Mouse (Mus musculus): ENCODE measurements around the gene Ttll5.
A peak's percentile ranks its signal among the peaks of the same experiment; 100 is the strongest.

Ttll5 gene

DNA sequence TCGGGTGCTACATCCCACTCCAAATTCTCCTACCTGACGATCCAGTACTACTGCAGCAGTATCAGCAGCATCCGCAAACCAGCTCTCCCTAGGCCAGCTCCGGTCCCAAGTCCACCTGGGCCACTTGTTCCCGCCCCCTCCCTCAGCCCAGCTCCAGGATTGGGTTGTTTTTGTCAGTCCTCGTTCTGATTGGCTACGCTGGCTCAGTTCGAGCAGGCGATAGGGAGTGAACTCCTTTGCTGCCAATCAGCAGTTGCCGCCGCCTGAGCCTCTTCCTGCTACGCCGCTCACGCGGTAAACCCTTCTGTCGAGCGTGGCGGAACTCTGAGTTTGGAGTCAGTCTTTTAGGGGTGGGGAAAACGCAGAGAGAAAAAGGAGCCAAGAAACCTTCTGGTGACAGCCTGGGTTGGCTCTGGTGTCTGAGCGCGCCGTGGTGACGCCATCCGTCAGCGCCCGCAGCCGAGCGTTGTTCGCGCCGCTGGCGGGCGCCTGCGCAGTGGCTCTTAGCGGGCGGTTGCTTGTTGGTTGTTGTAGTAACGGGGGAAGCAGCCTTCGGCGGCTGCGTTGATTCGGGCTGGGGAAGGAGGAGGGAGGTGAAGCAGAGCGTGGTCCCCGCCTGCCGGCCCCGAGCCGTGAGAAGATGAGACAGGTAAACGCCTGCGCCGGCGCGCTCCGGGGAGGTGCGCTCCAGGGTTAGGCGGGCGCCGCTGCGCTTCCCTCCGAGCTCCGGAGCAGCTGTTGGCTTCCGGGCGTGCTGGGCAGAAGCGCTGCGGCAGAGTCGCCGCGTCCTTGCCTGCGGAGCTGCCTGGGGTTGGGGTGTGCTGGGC is at the start of gene Ttll5, which contains the start of gene Erg28:
Gene Ttll5, plus strand, starts transcription at position 222 of the 827 bp plus-strand sequence.
Gene Erg28, minus strand, starts transcription at position 113 of the 827 bp plus-strand sequence.
- ATAC-seq (ENCODE audit: low TSS enrichment) = peak; percentile 93

GRCm38 (mm10) chr12:85778962-85779361 is 45.5 kb upstream of the Ttll5 start:
- no peak for ATAC-seq (ENCODE audit: low TSS enrichment)

GRCm38 (mm10) chr12:85779707-85780106 is 44.8 kb upstream of the Ttll5 start:
- no peak for ATAC-seq (ENCODE audit: low TSS enrichment)

DNA sequence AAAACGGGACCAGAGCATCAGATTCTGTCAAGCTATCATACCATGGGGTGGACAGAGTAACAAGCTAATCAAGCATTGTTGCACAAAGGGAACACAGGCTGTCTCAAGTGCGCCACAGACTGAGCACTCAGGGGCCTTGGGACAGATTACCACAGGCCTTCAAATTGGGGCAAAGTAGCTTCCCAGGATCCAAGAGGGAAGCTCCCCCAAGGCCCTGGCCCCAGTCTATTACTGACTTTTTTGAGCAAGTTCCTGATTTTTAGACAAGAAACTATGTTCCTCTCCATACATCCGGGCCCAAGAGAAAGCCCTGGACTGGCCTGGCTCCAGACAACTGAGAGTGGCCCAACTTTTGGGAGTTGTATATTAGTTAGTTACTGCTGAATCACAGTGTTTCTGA is 42.9 kb upstream of the Ttll5 start:
- ATAC-seq (ENCODE audit: low TSS enrichment) = no peak

DNA sequence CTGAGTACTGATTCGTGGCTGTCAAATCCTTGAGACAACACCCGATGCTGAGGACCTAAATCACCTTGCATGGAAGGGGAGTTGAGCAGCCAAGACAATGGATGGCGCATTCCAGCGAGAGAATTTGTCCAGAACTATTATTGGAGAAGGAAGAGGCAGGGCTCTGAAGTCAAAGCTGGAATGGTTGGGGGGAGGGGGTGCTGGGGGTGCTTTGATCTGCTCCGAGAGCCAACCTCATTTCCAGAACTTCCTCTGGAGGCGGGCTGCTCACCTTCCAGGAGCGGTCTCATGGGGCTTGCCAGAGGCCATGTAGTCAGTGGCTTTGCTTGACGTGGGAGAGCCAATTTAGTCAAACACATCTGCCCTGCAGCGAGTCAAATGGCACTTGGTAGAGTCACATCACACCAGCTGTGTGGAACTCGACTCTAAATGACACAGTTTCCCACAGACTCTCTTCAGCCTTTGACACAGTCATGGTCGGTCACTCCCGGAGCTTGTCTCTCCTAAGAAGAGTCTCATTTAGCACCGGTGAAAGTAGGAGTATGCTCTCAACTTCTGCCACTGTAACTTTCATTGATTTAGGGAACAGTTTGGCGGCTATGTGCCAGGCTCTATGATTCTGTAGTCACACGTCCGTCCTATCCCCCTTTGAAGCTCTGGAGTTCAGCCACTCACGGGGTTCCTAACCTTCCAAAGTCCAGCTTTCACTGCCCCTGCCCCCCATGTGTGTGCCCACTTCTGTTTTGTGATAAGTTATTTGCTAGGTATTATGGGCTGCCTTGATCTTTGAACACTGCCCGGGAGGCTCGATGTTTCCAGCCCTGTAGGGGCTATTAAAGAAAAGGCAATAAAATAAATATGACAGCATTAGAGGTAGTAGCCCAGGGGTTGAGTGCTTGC is 39.3 kb upstream of the Ttll5 start:
- ATAC-seq (ENCODE audit: low TSS enrichment) = no peak

DNA sequence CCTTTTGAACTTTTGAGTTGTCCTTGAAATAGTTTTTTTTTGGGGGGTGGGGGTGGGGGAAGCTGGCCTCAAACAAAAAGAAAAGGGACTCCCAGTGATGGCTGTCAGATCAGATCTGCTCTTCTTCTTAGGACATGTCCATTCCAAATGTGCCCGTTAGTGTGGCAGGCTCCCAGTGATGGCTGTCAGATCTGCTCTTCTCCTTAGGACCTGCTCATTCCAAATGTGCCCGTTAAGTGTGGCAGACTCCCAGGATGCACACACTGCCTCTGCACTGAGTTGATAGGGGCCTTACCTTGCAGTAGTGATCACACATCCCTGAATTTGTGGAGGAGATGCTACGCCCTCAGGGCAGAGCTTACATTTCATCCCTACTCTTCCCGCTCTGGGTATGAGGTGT is 32.3 kb upstream of the Ttll5 start:
- ATAC-seq (ENCODE audit: low TSS enrichment) = no peak

GRCm38 (mm10) chr12:85792821-85793346 is 31.6 kb upstream of the Ttll5 start:
- peak; percentile 27; the same call in 1 of the 2 replicates for ATAC-seq (ENCODE audit: low TSS enrichment)

- ATAC-seq (ENCODE audit: low TSS enrichment) = no peak
Measured at GRCm38 (mm10) chr12:85794094-85794493, 30.4 kb upstream of the Ttll5 start.

GRCm38 (mm10) chr12:85795551-85795950 is 28.9 kb upstream of the Ttll5 start:
- ATAC-seq (ENCODE audit: low TSS enrichment) = no peak

DNA sequence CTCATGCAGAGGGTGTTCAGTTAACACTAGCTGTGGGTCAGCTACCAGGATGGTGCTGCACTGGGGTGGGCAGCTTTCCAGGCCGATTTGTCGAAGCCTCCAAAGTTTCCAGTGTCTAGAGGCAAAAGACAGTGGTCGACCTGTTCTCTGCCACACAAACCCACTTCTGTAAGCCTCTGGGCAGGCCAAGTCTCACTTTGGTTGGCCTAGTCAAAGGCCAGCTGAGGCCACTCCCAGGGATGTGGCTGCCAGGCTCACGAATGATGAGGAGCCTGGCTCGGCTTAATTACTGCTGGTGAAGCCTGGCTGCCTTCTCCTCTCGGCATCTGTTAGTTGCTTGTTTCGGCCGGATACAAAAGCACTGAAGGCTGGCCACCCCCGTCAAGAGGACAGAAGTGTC is 24.4 kb upstream of the Ttll5 start:
- ATAC-seq (ENCODE audit: low TSS enrichment) = no peak

DNA sequence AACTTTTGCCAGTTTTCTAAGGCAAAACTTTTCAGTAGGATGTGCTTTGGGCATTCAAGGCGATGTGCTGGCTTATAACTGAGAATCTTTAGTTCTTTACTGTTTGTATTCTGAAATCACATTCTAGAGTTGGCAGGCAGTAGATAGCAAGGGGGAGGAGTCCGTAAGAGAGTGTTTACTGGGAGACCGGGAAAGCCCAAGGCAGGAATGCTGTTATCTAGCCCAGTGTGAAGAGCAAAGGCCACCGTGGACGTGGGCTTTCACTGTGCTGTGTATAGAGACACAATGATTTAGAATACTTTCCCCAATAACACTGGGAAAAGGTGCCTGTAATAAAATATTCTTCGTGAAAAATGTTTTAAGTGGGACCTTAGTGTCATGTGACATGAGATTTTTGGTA is 14.7 kb upstream of the Ttll5 start:
- ATAC-seq (ENCODE audit: low TSS enrichment) = no peak

DNA sequence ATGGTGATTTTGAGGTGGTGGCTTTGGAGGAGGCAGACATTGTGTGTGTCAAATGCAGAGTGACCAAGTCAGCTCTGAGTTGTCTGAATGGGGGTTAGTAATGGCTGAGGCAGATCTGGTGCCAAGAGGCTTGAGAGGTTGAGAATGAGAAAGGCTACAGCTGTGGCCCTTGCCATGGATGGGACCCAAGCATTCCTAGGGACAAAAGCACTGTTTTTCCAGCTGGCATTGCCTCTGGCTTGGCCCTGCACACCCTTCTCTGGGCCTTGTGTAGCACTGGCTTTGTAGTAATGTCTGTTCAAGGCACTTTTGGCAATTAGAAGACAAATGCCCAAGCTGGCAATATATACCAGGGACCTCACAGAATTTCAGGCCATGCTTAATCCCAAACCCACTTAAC is 13.5 kb upstream of the Ttll5 start:
- ATAC-seq (ENCODE audit: low TSS enrichment) = peak; percentile 16; the same call in 1 of the 2 replicates

- no peak for ATAC-seq (ENCODE audit: low TSS enrichment)
Measured at GRCm38 (mm10) chr12:85811676-85812075, 12.8 kb upstream of the Ttll5 start.

DNA sequence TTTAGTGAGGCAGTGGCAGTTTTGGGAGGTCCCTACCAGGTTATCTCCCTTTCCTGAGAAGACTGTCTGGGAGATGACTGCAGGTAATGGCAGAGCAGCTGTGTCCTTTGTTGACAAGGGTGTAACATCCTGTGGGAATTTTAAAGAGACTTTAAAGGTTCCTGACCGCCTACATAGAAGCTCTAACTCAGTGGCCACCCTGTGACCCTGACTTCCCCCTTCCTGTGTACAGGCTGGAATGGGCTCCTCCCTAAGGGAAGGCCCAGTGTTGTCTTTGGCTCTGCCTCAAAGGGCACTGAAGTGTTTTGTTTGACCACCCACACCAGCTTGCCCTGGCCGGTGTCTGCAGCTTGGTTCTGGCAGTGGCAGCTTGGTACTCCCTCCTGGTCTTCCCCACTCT is 10.9 kb upstream of the Ttll5 start:
- no peak for ATAC-seq (ENCODE audit: low TSS enrichment)

GRCm38 (mm10) chr12:85822051-85822450 is 2.4 kb upstream of the Ttll5 start:
- ATAC-seq (ENCODE audit: low TSS enrichment) = no peak

GRCm38 (mm10) chr12:85825361-85825760 is 902 bp downstream of the Ttll5 start:
- ATAC-seq (ENCODE audit: low TSS enrichment) = no peak

DNA sequence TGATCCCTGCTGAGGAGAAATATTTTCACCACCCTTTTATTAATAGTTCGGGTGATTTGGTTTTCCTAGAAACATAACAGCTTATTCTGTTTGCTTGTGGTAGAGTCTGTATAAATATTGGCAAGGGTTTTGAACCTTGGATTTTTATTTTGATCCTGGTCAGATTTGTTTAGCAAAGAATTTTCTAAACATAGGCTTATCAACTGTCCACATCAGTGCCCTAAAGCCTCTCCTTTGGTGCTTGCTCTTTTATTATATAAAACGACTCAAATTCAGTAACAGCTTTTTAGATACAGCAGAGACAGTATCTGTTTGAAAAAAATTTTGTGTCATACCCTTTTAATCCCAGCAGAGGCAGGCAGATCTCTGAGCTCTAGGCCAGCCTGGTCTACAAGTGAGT is 1.4 kb downstream of the Ttll5 start:
- no peak for ATAC-seq (ENCODE audit: low TSS enrichment)

- ATAC-seq (ENCODE audit: low TSS enrichment) = no peak
Measured at GRCm38 (mm10) chr12:85828856-85829255, 4.4 kb downstream of the Ttll5 start.

GRCm38 (mm10) chr12:85829866-85830265 is 5.4 kb downstream of the Ttll5 start:
- no peak for ATAC-seq (ENCODE audit: low TSS enrichment)

GRCm38 (mm10) chr12:85830691-85831090 is 6.2 kb downstream of the Ttll5 start:
- ATAC-seq (ENCODE audit: low TSS enrichment) = peak; percentile 31; the same call in 1 of the 2 replicates

DNA sequence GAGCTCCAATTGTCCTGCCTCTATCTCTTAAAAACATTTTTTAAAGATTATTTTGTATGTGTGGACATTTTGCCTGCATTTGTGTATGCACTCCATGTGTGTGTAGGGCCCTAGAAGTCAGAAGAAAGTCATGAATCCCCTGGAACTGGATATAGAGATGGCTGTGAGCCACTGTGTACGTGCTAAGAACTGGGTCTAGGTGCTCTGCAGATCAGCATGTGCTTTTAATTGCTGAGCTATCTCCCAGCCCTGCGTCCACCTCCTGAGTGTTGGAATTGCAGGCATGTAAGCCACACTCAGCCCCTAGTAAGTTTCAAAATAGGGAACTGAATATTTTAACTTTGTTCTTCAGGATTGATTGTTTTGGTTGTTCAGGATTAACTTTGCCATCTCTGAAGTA is 10.1 kb downstream of the Ttll5 start:
- ATAC-seq (ENCODE audit: low TSS enrichment) = no peak

GRCm38 (mm10) chr12:85837765-85838164 is 13.3 kb downstream of the Ttll5 start:
- no peak for ATAC-seq (ENCODE audit: low TSS enrichment)

Measured in frontal cortex, adult (tissue).